Mouse (Mus musculus): ENCODE data around the gene Gm20696. TPM values are rescaled to one million over a fixed set of nuclear protein-coding genes. Genes with fewer than 3 reads are reported as not detected.

The Gm20696 gene
- polyA plus RNA-seq, 1 experiment, result 5.7 TPM

DNA sequence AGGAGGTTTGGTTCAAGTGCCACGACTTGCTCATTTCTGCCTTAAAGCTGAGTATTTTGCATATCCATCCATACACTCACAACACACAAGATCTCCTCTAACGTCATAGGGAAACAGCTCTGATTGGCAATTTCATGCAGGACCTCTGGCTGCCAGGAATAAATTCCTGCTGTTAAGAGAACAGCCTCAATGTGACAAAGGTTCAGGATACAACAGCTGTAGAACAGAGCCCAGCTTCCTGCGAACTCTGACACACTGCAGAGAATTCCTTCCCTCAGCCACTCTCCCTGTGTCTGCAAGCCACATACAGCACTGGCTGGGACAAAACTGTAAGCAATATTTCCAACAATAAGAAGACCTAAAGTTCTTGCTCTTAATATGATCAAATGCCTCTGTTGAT lies 351.9 kb downstream of the Gm20696 start:
- 82% methylated on average over 3 of the region's 3 CpGs for WGBS
- Histone ChIP-seq H3K4me1 (ENCODE audit: control insufficient read depth, insufficient read depth, low read length) (no peaks in the 10 kb centered on the region; the same call in 1 of the 2 replicates), H3K4me3 (replicated peaks; ENCODE audit: control insufficient read depth, low read depth, low read length) (no peak overlapping the region), H3K27ac (ENCODE audit: control insufficient read depth, insufficient read depth, low read depth, low read length, poor library complexity) (no peak overlapping the region)
- TF ChIP-seq POLR2A (IDR thresholded peaks at IDR 0.05; ENCODE audit: borderline replicate concordance, control insufficient read depth, low read depth, low read length) (no peak), CTCF (IDR thresholded peaks at IDR 0.05; ENCODE audit: control insufficient read depth, insufficient read depth, low read length) (no peak)

DNA sequence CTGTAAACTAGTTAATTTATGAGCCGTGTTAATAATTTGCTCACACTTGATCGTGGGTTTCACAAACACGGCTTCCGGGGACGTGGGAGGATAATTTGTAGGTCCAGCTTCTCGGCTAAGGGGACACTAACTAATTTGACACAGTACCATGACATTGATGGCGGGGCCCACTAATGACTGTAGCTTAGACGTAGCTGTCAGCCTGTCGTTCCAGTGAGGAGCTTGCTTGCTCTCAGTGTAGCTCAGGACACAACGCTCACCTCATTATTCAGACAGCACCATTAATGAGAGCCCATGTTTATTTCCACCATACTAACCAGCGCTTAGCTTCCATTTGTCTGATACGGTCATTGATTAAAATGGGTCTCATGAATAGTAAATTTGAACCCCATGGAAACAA lies 356.1 kb downstream of the Gm20696 start:
- H3K4me1 ChIP-seq (ENCODE audit: control insufficient read depth, insufficient read depth, low read length), result no peaks in the 10 kb centered on the region; the same call in 1 of the 2 replicates
- H3K27ac ChIP-seq (ENCODE audit: control insufficient read depth, insufficient read depth, low read depth, low read length, poor library complexity), result no peak overlapping the region
- H3K4me3 ChIP-seq (replicated peaks; ENCODE audit: control insufficient read depth, low read depth, low read length), result no peak overlapping the region
- WGBS, result 91% methylated on average over 12 of the region's 12 CpGs
- TF ChIP-seq POLR2A (IDR thresholded peaks at IDR 0.05; ENCODE audit: borderline replicate concordance, control insufficient read depth, low read depth, low read length), result no peak
- TF ChIP-seq CTCF (IDR thresholded peaks at IDR 0.05; ENCODE audit: control insufficient read depth, insufficient read depth, low read length), result no peak

DNA sequence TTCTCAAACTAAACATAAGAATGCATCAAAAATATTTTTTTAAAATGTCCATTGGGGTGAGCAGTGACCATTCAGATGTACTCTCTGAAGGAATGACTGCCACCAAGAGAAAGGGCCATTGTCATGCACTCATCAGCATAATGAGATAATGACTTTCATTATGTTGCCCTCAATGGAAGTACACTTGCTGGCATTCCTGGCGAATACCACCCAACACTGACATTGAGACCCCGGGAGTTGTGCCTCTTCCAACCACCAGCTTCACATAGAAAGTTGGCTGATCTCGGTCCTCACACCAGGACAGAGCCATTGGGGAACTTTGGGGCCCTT lies 356.5 kb downstream of the Gm20696 start:
- WGBS, result 91% methylated on average over 3 of the region's 3 CpGs
- Histone ChIP-seq H3K27ac (ENCODE audit: control insufficient read depth, insufficient read depth, low read depth, low read length, poor library complexity) (no peak overlapping the region), H3K4me3 (replicated peaks; ENCODE audit: control insufficient read depth, low read depth, low read length) (no peak overlapping the region), H3K4me1 (ENCODE audit: control insufficient read depth, insufficient read depth, low read length) (no peaks in the 10 kb centered on the region; the same call in 1 of the 2 replicates)
- TF ChIP-seq POLR2A (IDR thresholded peaks at IDR 0.05; ENCODE audit: borderline replicate concordance, control insufficient read depth, low read depth, low read length) (no peak), CTCF (IDR thresholded peaks at IDR 0.05; ENCODE audit: control insufficient read depth, insufficient read depth, low read length) (no peak)

DNA sequence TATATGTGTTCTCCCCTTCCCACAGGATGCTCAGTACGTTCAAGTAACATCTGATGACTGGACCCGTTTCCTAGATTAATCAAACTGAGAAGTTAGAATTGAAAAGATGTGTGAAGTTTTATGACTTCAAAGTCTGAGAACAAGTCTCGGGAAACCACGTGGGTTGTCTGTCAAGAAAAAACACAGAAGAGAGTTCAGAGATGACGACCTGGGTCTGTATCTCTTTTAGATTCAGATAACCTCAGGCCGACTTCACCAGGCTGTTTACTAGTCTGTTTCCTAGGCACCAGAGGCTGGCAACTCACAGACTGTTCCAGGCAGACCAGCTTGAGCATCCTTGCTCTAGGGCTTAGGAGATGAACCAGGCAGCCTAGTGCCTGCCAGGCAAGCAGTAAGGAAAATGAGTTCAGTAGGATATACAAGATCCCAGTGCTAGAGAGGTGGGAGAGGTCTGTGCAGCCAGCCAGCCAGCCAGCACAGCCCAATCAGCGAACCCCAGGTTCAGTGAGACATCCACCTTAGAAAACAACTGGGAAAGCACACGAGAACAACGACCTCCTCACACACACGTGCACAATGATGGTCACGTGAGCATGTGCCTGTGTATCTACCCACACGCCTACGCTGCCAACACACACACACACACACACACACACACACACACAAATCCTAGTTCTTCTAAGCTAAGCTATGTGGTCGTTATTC lies 357.0 kb downstream of the Gm20696 start:
- TF ChIP-seq CTCF (IDR thresholded peaks at IDR 0.05; ENCODE audit: control insufficient read depth, insufficient read depth, low read length), result no peak
- no peak for TF ChIP-seq POLR2A (IDR thresholded peaks at IDR 0.05; ENCODE audit: borderline replicate concordance, control insufficient read depth, low read depth, low read length)
- no peak overlapping the region for H3K4me3 ChIP-seq (replicated peaks; ENCODE audit: control insufficient read depth, low read depth, low read length)
- no peak overlapping the region for H3K27ac ChIP-seq (ENCODE audit: control insufficient read depth, insufficient read depth, low read depth, low read length, poor library complexity)
- 85% methylated on average over 14 of the region's 14 CpGs for WGBS
- no peaks in the 10 kb centered on the region; the same call in 1 of the 2 replicates for H3K4me1 ChIP-seq (ENCODE audit: control insufficient read depth, insufficient read depth, low read length)

DNA sequence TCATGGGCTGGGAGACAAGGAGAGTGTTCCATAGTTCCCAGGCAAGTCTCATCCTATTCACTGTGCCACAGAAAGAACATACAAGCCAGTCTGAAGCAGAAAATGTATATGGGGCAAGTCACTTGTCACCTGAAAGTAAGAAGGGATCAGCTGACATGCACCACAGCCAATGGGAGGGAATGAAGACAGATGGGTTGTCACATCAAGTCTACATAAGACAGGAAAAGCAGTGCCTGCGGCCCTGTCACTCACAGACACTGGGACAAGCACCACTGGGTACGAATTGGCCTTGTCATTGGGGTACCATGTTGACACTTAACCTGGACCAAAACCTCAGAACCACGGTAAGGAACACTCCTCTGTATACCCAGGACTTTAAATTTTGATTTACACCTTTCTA lies 360.8 kb downstream of the Gm20696 start:
- H3K4me1 ChIP-seq (ENCODE audit: control insufficient read depth, insufficient read depth, low read length), result peaks cover 1% of the 10 kb centered on the region; the same call in 1 of the 2 replicates
- 73% methylated on average over 3 of the region's 3 CpGs for WGBS
- no peak overlapping the region for H3K4me3 ChIP-seq (replicated peaks; ENCODE audit: control insufficient read depth, low read depth, low read length)
- TF ChIP-seq CTCF (IDR thresholded peaks at IDR 0.05; ENCODE audit: control insufficient read depth, insufficient read depth, low read length) (no peak), POLR2A (IDR thresholded peaks at IDR 0.05; ENCODE audit: borderline replicate concordance, control insufficient read depth, low read depth, low read length) (no peak)
- no peak overlapping the region for H3K27ac ChIP-seq (ENCODE audit: control insufficient read depth, insufficient read depth, low read depth, low read length, poor library complexity)

DNA sequence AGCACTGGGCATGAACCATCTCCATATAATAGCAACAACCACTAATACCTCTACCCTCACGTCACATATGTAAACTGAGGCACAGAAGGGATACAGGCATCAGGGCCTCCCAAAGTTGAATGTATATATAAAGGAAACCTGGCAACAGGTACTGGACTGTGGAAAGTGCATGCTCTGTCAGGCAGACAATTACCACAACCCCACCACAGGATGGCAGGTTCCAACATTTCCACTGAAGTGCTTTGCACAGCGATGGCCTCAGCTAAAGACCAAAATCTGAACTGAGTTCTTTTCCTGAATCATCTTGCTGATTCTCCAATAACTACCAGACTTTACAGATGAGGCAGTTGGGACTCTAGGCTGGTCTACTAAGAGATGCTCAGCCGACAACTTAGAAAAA lies 361.4 kb downstream of the Gm20696 start:
- TF ChIP-seq CTCF (IDR thresholded peaks at IDR 0.05; ENCODE audit: control insufficient read depth, insufficient read depth, low read length) (no peak), POLR2A (IDR thresholded peaks at IDR 0.05; ENCODE audit: borderline replicate concordance, control insufficient read depth, low read depth, low read length) (no peak)
- Histone ChIP-seq H3K4me1 (ENCODE audit: control insufficient read depth, insufficient read depth, low read length) (peaks cover 1% of the 10 kb centered on the region; the same call in 1 of the 2 replicates), H3K27ac (ENCODE audit: control insufficient read depth, insufficient read depth, low read depth, low read length, poor library complexity) (no peak overlapping the region), H3K4me3 (replicated peaks; ENCODE audit: control insufficient read depth, low read depth, low read length) (no peak overlapping the region)
- 79% methylated on average over 3 of the region's 3 CpGs for WGBS

DNA sequence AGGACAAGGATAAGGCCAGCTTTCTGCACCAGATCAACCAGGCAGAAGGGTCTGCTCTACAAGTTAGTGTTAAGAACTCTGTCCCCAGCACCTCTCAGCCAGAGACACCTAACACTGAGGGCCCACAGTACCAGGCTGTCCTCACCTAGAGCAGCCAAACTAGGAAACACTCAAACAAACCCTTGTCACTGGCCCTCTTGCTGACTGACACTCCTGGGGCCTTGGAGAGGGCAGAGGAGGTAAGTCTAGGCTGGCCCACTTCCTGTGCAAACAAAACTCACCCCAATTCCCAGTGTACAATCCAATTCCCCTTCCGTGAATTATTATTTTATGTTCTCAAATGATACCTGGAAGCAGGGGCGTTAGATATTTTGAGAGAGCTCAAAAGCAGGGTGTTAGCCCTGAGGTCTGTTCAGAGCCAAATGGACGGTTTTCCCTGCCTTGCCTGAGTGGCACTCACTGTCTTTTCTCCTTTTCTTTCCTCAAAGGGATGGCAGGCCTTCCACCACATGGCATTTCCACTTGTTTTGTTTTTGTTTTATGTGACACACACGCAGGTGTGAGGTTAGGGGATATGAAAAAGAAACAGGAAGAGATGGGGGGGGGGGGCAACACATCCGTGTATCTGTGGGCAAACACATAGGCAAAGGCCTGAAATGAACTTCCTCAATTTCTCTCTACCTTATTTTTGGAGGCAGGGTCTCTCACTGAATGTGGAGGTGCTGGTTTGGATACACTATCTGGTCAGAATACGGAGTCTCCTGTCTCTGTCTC lies 363.7 kb downstream of the Gm20696 start:
- 51% methylated on average over 6 of the region's 6 CpGs for WGBS
- H3K27ac ChIP-seq (ENCODE audit: control insufficient read depth, insufficient read depth, low read depth, low read length, poor library complexity), result peak overlapping the region; percentile 60

DNA sequence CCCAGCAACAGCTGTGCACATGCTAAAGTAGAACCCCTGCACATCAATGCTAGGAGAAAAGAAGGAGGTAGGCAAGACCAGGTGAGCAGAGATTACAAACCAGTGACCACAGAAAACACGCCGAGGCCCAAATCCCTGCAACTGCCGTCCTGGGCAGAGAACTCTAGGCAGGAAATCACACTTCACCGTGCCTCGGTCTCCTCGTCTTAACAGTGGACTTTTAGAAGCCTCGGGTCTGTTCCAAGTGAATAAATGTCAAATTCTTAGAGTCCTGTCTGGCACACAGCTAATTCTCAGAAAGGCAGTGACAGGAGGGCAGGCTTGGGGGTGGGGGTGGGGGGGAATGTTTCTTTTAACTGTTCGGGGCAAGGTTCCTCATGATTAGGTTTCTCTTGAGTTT lies 364.7 kb downstream of the Gm20696 start:
- no peak overlapping the region for H3K4me3 ChIP-seq (replicated peaks; ENCODE audit: control insufficient read depth, low read depth, low read length)
- H3K4me1 ChIP-seq (ENCODE audit: control insufficient read depth, insufficient read depth, low read length), result peaks cover 4% of the 10 kb centered on the region; the same call in 1 of the 2 replicates
- TF ChIP-seq POLR2A (IDR thresholded peaks at IDR 0.05; ENCODE audit: borderline replicate concordance, control insufficient read depth, low read depth, low read length) (no peak), CTCF (IDR thresholded peaks at IDR 0.05; ENCODE audit: control insufficient read depth, insufficient read depth, low read length) (no peak)
- H3K27ac ChIP-seq (ENCODE audit: control insufficient read depth, insufficient read depth, low read depth, low read length, poor library complexity), result no peak overlapping the region
- 56% methylated on average over 8 of the region's 8 CpGs for WGBS

More for the DNA sequence above, 363.7 kb downstream of the Gm20696 start:
- peaks cover 4% of the 10 kb centered on the region; the same call in 1 of the 2 replicates for H3K4me1 ChIP-seq (ENCODE audit: control insufficient read depth, insufficient read depth, low read length)
- TF ChIP-seq CTCF (IDR thresholded peaks at IDR 0.05; ENCODE audit: control insufficient read depth, insufficient read depth, low read length) (no peak), POLR2A (IDR thresholded peaks at IDR 0.05; ENCODE audit: borderline replicate concordance, control insufficient read depth, low read depth, low read length) (no peak)
- H3K4me3 ChIP-seq (replicated peaks; ENCODE audit: control insufficient read depth, low read depth, low read length), result no peak overlapping the region
